Mouse (Mus musculus) E14TG2a.4 (cell line): Measurements from ENCODE around the gene Slamf6.

Source experiments
- CTCF ChIP-seq: conservative IDR thresholded peaks from 2 replicates; pipeline ENCODE4 v1.5.1; 2014; ENCODE audit warnings: low read length
- NANOG ChIP-seq: IDR thresholded peaks from 2 replicates; pipeline ENCODE4 v1.6.1; 2014; ENCODE audit warnings: borderline replicate concordance, low read length, mixed read lengths
- POU5F1 ChIP-seq: IDR thresholded peaks from 2 replicates; pipeline ENCODE4 v1.6.1; 2014; ENCODE audit warnings: low read length, borderline replicate concordance

GRCm38 (mm10) chr1:171982740-171983139, 65.4 kb downstream of the Slamf6 start:
- no peak for TF ChIP-seq CTCF
- no peak for TF ChIP-seq NANOG
- TF ChIP-seq POU5F1, result no peak
